Mouse (Mus musculus) embryonic facial prominence, embryonic 14.5 days (tissue): ENCODE measurements around the gene Ttc28. TPM values are rescaled to one million over a fixed set of nuclear protein-coding genes. Genes with fewer than 3 reads are reported as not detected.
A peak's percentile ranks its signal among the peaks of the same experiment; 100 is the strongest.

ENCODE experiments used
- ATAC-seq: fragments of 200-750 bp; cut with Nextera tagmentation; 2 replicates; pipeline ENCODE4 v1.8.0; 2017; ENCODE audit warnings: low read depth, moderate number of reproducible peaks, moderate TSS enrichment
- DNase-seq: peaks from one replicate; pipeline ENCODE4 v3.0.0-alpha.2; 2015; ENCODE audit warnings: low spot score
- H3K27ac ChIP-seq: fragments of 300-500 bp; sonication (generic); replicated peaks from 2 replicates; pipeline ENCODE4 v1.5.1; 2014; ENCODE audit warnings: low read depth, mild to moderate bottlenecking, low read length, moderate library complexity
- H3K27me3 ChIP-seq: fragments of 300-500 bp; sonication (generic); replicated peaks from 2 replicates; pipeline ENCODE4 v1.6.1; 2014; ENCODE audit warnings: low read length; ENCODE audit not compliant: control insufficient read depth, insufficient read depth
- H3K36me3 ChIP-seq: fragments of 300-500 bp; sonication (generic); 2 replicates; pipeline ENCODE4 v1.6.1; 2014; ENCODE audit warnings: low read length, mixed read lengths; ENCODE audit not compliant: control insufficient read depth, insufficient read depth
- H3K4me1 ChIP-seq: fragments of 300-500 bp; sonication (generic); 2 replicates; pipeline ENCODE4 v1.6.1; 2014; ENCODE audit warnings: antibody characterized with exemption, low read length; ENCODE audit not compliant: control insufficient read depth, insufficient read depth
- H3K4me2 ChIP-seq: fragments of 300-500 bp; sonication (generic); 2 replicates; pipeline ENCODE4 v1.6.1; 2014; ENCODE audit warnings: low read depth, mild to moderate bottlenecking, low read length, moderate library complexity, mixed read lengths
- H3K4me3 ChIP-seq: fragments of 300-500 bp; sonication (generic); 2 replicates; pipeline ENCODE4 v1.5.1; 2014; ENCODE audit warnings: low read depth, mild to moderate bottlenecking, low read length
- H3K9ac ChIP-seq: fragments of 300-500 bp; sonication (generic); 2 replicates; pipeline ENCODE4 v1.6.1; 2014; ENCODE audit warnings: low read depth, mild to moderate bottlenecking, low read length, moderate library complexity, mixed read lengths
- H3K9me3 ChIP-seq: fragments of 300-500 bp; sonication (generic); 2 replicates; pipeline ENCODE4 v1.6.1; 2016; ENCODE audit warnings: low read length; ENCODE audit not compliant: control insufficient read depth
- WGBS: fragments of 180-500 bp; shearing (Covaris S2); extraction: QIAGEN DNeasy Blood & Tissue Kit; methylation state at CpG from one replicate; pipeline ENCODE4 v1.1.7; 2014; 5-methylcytosine and 5-hydroxymethylcytosine counted together
- polyA plus RNA-seq: library from polyadenylated mRNA; unstranded; fragments of >200 nt; fragmentation: Nextera tagmentation; extraction: Ambion mirVana; gene quantifications from 2 replicates; pipeline ENCODE4 v1.2.1, GENCODE M21; 2014

Ttc28 gene
- polyA plus RNA-seq, 1 experiment from 2014 or later: 17.4 TPM

GRCm38 (mm10) chr5:111055507-111055906, 175.9 kb downstream of the Ttc28 start:
- WGBS: 48% methylated on average over 8 of the region's 8 CpGs
- Histone ChIP-seq H3K36me3 (no peaks in the 10 kb centered on the region), H3K4me2 (peak overlapping the region; percentile 35), H3K9me3 (no peaks in the 10 kb centered on the region), H3K27ac (peak overlapping the region; percentile 58), H3K4me3 (no peak overlapping the region), H3K4me1 (peaks cover 65% of the 10 kb centered on the region), H3K9ac (0 out of 2 replicates have a peak overlapping the region, but pooled peaks have one; percentile 22), H3K27me3 (no peaks in the 10 kb centered on the region)
- DNase-seq: peak; percentile 64
- no peak for ATAC-seq

- ATAC-seq: peak; percentile 67; the same call in 1 of the 2 replicates
- peak; percentile 72 for DNase-seq
These were observed 177.5 kb downstream of the Ttc28 start for GRCm38 (mm10) chr5:111057084-111057483.

DNA sequence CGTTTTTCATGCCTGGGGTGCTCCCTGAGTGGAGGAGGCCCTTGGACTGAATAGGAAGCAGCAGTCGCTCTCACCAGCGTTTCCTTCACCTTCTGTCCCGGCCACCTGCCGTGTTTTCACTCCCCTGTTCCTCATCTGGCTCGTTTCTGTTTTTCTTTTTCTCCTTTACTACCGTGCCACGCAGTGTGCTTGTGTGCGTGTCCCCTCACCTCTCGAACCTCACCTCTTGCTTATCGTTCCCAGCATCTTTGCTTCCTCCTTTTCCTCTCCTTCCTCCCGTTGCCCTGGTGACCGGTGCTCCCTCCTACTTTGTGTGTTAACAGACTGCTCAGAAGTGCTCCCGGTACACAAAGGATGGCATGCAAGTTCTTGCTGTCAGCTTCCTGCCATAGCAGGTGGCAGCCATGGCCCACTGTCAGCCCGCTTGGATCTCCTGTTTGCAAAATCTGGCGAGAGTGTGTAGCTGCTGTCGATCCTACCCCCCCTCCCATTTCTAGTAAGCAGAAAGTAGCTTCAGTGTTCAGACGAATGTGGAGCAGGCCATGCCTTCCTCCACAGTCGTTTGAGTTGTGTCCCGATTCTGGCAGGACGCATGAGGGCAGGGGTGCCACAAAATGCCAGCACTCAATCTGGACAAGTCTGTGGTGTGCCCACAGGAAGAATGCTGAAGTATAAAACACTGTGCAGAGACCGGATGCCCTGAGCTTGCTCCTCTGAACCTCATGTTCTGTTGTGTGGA, 179.0 kb downstream of the Ttc28 start:
- ATAC-seq: no peak
- H3K4me2 ChIP-seq: no peak overlapping the region
- no peaks in the 10 kb centered on the region for H3K36me3 ChIP-seq
- H3K27me3 ChIP-seq: no peaks in the 10 kb centered on the region
- peak overlapping the region; percentile 45; the same call in 1 of the 2 replicates for H3K27ac ChIP-seq
- H3K9me3 ChIP-seq: no peaks in the 10 kb centered on the region
- no peak overlapping the region for H3K9ac ChIP-seq
- peaks cover 60% of the 10 kb centered on the region for H3K4me1 ChIP-seq
- 70% methylated on average over 22 of the region's 22 CpGs for WGBS
- H3K4me3 ChIP-seq: no peak overlapping the region
- no peak for DNase-seq

More at GRCm38 (mm10) chr5:111057084-111057483, 177.5 kb downstream of the Ttc28 start:
- Histone ChIP-seq H3K36me3 (no peaks in the 10 kb centered on the region), H3K27ac (no peak overlapping the region), H3K9ac (no peak overlapping the region), H3K9me3 (no peaks in the 10 kb centered on the region), H3K27me3 (no peaks in the 10 kb centered on the region), H3K4me2 (no peak overlapping the region), H3K4me1 (peaks cover 65% of the 10 kb centered on the region), H3K4me3 (no peak overlapping the region)
- 44% methylated on average over 7 of the region's 7 CpGs for WGBS

DNA sequence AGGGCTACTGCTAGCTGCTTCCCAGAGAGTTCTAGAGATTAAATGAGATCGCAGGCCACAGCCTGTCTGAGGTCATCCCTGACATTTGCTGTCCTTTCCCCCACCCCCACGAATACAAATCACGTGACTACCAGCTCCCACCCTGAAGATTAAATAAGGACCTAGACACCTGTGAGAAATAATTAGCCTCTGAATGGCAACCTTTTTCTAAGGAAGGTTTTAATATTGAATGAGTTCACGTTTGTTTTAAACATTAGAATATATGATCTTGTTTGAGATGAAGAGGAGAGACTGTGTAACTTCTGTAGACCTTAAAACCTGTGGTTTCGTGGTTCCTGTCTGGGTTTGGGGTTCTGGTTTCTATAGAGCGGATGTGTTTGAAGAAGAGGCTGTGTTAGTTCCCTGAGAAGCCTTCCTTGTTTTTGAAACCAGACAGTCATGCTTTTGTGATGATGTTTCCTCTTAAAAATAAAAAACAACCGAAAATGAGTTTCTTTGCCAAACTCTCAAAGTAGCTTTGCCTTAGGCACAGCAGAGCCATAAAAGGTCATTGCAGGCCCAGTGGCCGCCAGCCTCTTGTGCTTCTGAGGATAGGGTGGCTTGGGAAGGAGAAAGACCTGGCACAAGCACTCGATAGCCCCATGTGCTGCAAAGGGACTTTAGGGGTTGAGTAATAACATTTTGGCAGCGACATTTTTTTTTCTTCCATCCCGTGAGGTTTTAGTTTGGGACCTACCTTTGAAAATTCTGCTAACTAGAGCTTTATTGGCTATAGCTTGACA, 179.7 kb downstream of the Ttc28 start:
- ATAC-seq (no peak), DNase-seq (peak; percentile 20)
- H3K27ac ChIP-seq: peak overlapping the region; percentile 45; the same call in 1 of the 2 replicates
- no peak overlapping the region for H3K9ac ChIP-seq
- no peaks in the 10 kb centered on the region for H3K27me3 ChIP-seq
- 50% methylated on average over 11 of the region's 11 CpGs for WGBS
- H3K4me3 ChIP-seq: no peak overlapping the region
- no peaks in the 10 kb centered on the region for H3K36me3 ChIP-seq
- no peak overlapping the region for H3K4me2 ChIP-seq
- no peaks in the 10 kb centered on the region for H3K9me3 ChIP-seq
- H3K4me1 ChIP-seq: peaks cover 54% of the 10 kb centered on the region

DNA sequence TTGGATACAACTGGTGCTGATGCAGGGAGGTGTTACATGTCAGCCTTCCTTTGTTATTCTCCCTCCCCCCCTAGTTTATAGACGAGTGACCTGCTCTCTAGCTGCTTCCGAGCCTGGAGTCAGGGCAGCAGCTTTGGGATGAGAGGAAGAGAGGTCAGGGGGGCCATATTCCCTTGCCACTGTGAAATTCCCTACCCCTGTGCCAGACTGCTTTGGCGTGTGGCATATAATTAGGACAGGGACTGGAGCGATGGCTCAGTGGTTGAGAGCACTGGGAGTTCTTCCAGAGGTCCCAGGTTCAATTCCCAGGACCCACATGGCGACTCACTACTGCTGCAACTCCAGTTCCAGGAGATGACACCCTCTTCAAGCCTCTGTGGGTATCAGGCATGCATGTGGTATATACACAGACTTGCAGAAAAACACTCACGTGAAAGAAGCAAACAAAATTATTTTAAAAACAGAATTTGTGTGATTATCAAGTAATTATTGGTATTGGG, 180.7 kb downstream of the Ttc28 start:
- Histone ChIP-seq H3K27ac (no peak overlapping the region), H3K4me2 (no peak overlapping the region), H3K4me1 (peaks cover 45% of the 10 kb centered on the region), H3K4me3 (no peak overlapping the region), H3K9me3 (no peaks in the 10 kb centered on the region), H3K9ac (no peak overlapping the region), H3K27me3 (no peaks in the 10 kb centered on the region), H3K36me3 (no peaks in the 10 kb centered on the region)
- ATAC-seq (no peak), DNase-seq (no peak)
- 57% methylated on average over 6 of the region's 6 CpGs for WGBS

GRCm38 (mm10) chr5:111063155-111063554, 183.6 kb downstream of the Ttc28 start:
- ATAC-seq: no peak
- WGBS: 81% methylated on average over 3 of the region's 3 CpGs
- no peaks in the 10 kb centered on the region for H3K27me3 ChIP-seq
- no peaks in the 10 kb centered on the region for H3K36me3 ChIP-seq
- no peaks in the 10 kb centered on the region for H3K9me3 ChIP-seq
- H3K9ac ChIP-seq: no peak overlapping the region
- DNase-seq: no peak
- H3K4me1 ChIP-seq: peaks cover 22% of the 10 kb centered on the region
- no peak overlapping the region for H3K4me3 ChIP-seq
- H3K27ac ChIP-seq: no peak overlapping the region
- no peak overlapping the region for H3K4me2 ChIP-seq

GRCm38 (mm10) chr5:111063991-111064390, 184.4 kb downstream of the Ttc28 start:
- ATAC-seq: no peak
- H3K4me3 ChIP-seq: no peak overlapping the region
- peaks cover 14% of the 10 kb centered on the region for H3K4me1 ChIP-seq
- no peak overlapping the region for H3K27ac ChIP-seq
- H3K4me2 ChIP-seq: no peak overlapping the region
- no peak overlapping the region for H3K9ac ChIP-seq
- no peaks in the 10 kb centered on the region for H3K36me3 ChIP-seq
- H3K9me3 ChIP-seq: no peaks in the 10 kb centered on the region
- no peak for DNase-seq
- H3K27me3 ChIP-seq: no peaks in the 10 kb centered on the region
- 72% methylated on average over 3 of the region's 3 CpGs for WGBS

DNA sequence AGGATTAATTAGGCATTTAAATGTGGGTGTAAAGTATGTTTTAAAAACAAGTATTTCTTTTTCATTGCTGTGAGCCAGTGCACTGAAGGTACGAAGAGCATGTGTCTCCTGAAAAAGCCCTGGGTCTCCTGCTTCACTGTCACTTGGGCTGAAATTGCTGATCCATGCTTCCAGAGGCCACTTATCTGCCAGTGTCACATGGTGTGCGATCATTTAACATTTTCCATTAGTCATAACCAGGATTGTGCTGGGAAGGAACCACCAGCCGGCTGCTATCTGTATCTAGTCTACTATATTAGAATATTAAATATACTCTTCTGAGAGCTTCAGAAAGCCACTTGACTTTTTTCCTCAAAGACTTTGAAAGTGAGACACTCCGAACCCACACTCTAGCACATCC, 186.2 kb downstream of the Ttc28 start:
- ATAC-seq (no peak), DNase-seq (no peak)
- 82% methylated on average over 4 of the region's 4 CpGs for WGBS
- Histone ChIP-seq H3K27me3 (no peaks in the 10 kb centered on the region), H3K36me3 (no peaks in the 10 kb centered on the region), H3K4me1 (no peaks in the 10 kb centered on the region; the same call in 1 of the 2 replicates), H3K27ac (no peak overlapping the region), H3K9me3 (no peaks in the 10 kb centered on the region), H3K4me2 (no peak overlapping the region), H3K4me3 (no peak overlapping the region), H3K9ac (no peak overlapping the region)
